Mouse (Mus musculus) heart, embryonic 14.5 days (tissue): ENCODE measurements around the gene Fam120a. TPM values are rescaled to one million over a fixed set of nuclear protein-coding genes. Genes with fewer than 3 reads are reported as not detected.

Source experiments
- ATAC-seq: fragments of 200-750 bp; cut with Nextera tagmentation; 2 replicates; pipeline ENCODE4 v1.8.0; 2017; ENCODE audit warnings: low read depth, moderate TSS enrichment; ENCODE audit not compliant: insufficient number of reproducible peaks, insufficient read depth, low FRiP score
- H3K27ac ChIP-seq, 2 experiments: fragments of 200-500 bp in 1 of 2; fragments of 300-500 bp in 1 of 2; sonication (generic) in 1 of 2; replicated peaks in 1 of 2; 2 replicates each; pipeline ENCODE4 v1.5.1; 2012 to 2014; ENCODE audit warnings: low read depth in 2 of 2, low read length in 2 of 2, control low read depth in 1 of 2, mild to moderate bottlenecking in 1 of 2, mixed read lengths in 1 of 2; ENCODE audit not compliant: control insufficient read depth in 1 of 2, insufficient read depth in 1 of 2
- H3K27me3 ChIP-seq: fragments of 300-500 bp; sonication (generic); 2 replicates; pipeline ENCODE4 v1.6.1; 2014; ENCODE audit warnings: mild to moderate bottlenecking, low read length, control low read depth; ENCODE audit not compliant: control insufficient read depth, insufficient read depth
- H3K36me3 ChIP-seq: fragments of 300-500 bp; sonication (generic); 2 replicates; pipeline ENCODE4 v1.6.1; 2014; ENCODE audit warnings: mild to moderate bottlenecking, control low read depth, low read length, mixed read lengths; ENCODE audit not compliant: control insufficient read depth, insufficient read depth
- H3K4me1 ChIP-seq, 2 experiments: fragments of 200-500 bp in 1 of 2; fragments of 300-500 bp in 1 of 2; sonication (generic) in 1 of 2; 2 replicates each; pipeline ENCODE4 v1.6.1; 2012 to 2014; ENCODE audit warnings: low read length in 2 of 2, control low read depth in 1 of 2, mixed read lengths in 1 of 2; ENCODE audit not compliant: control insufficient read depth in 2 of 2, insufficient read depth in 2 of 2
- H3K4me2 ChIP-seq: fragments of 300-500 bp; sonication (generic); 2 replicates; pipeline ENCODE4 v1.6.1; 2014; ENCODE audit warnings: mild to moderate bottlenecking, low read length
- H3K4me3 ChIP-seq, 2 experiments: fragments of 200-500 bp in 1 of 2; fragments of 300-500 bp in 1 of 2; sonication (generic) in 1 of 2; 2 replicates each; pipeline ENCODE4 v1.5.1; 2012 to 2014; ENCODE audit warnings: low read length in 2 of 2, mild to moderate bottlenecking in 2 of 2, control low read depth in 1 of 2, low read depth in 1 of 2, moderate library complexity in 1 of 2; ENCODE audit not compliant: control insufficient read depth in 1 of 2, insufficient read depth in 1 of 2
- H3K9ac ChIP-seq: fragments of 300-500 bp; sonication (generic); 2 replicates; pipeline ENCODE4 v1.6.1; 2014; ENCODE audit warnings: mild to moderate bottlenecking, low read length
- H3K9me3 ChIP-seq: fragments of 300-500 bp; sonication (generic); 2 replicates; pipeline ENCODE4 v1.6.1; 2016; ENCODE audit warnings: low read length, control low read depth; ENCODE audit not compliant: control insufficient read depth
- WGBS: fragments of 180-500 bp; shearing (Covaris S2); extraction: QIAGEN DNeasy Blood & Tissue Kit; methylation state at CpG from one replicate; pipeline ENCODE4 v1.1.7; 2014; 5-methylcytosine and 5-hydroxymethylcytosine counted together
- polyA plus RNA-seq: library from polyadenylated mRNA; unstranded; fragments of >200 nt; fragmentation: Nextera tagmentation; extraction: Ambion mirVana; gene quantifications from 2 replicates; pipeline ENCODE4 v1.2.1, GENCODE M21; 2014

The Fam120a gene
- polyA plus RNA-seq, 1 experiment from 2014 or later, result 29.7 TPM

- no peak overlapping the region for H3K9ac ChIP-seq
- no peaks in the 10 kb centered on the region for H3K27me3 ChIP-seq
- peaks cover 20% of the 10 kb centered on the region for H3K36me3 ChIP-seq
- ATAC-seq, result no peak
- H3K4me1 ChIP-seq, result peaks cover 3 to 17% of the 10 kb centered on the region in 2 experiments; a peak in 2 of 4 replicates
- 74% methylated on average over 4 of the region's 4 CpGs for WGBS
- H3K4me2 ChIP-seq, result no peak overlapping the region
- H3K9me3 ChIP-seq, result no peaks in the 10 kb centered on the region
- H3K27ac ChIP-seq, result no peak overlapping the region
- no peak overlapping the region for H3K4me3 ChIP-seq
Measured at GRCm38 (mm10) chr13:48974266-48974665, 6.4 kb upstream of the Fam120a start.

GRCm38 (mm10) chr13:48973231-48973630, 5.4 kb upstream of the Fam120a start:
- Histone ChIP-seq H3K27ac (no peak overlapping the region), H3K9me3 (no peaks in the 10 kb centered on the region), H3K4me2 (no peak overlapping the region), H3K36me3 (peaks cover 20% of the 10 kb centered on the region), H3K4me3 (no peak overlapping the region), H3K27me3 (no peaks in the 10 kb centered on the region), H3K4me1 (peaks cover 3 to 17% of the 10 kb centered on the region in 2 experiments; a peak in 2 of 4 replicates), H3K9ac (no peak overlapping the region)
- no peak for ATAC-seq
- WGBS, result 64% methylated on average over 5 of the region's 5 CpGs

GRCm38 (mm10) chr13:48971033-48971432, 3.2 kb upstream of the Fam120a start:
- H3K9me3 ChIP-seq, result no peaks in the 10 kb centered on the region
- WGBS, result 60% methylated on average over 5 of the region's 5 CpGs
- ATAC-seq, result no peak

GRCm38 (mm10) chr13:48970566-48970965, 2.7 kb upstream of the Fam120a start:
- peaks cover 6 to 24% of the 10 kb centered on the region in 2 experiments for H3K4me1 ChIP-seq
- H3K27ac ChIP-seq, result no peak overlapping the region
- WGBS, result 83% methylated on average over 13 of the region's 13 CpGs
- peaks cover 20% of the 10 kb centered on the region for H3K36me3 ChIP-seq
- H3K27me3 ChIP-seq, result no peaks in the 10 kb centered on the region
- H3K4me3 ChIP-seq, result no peak overlapping the region
- H3K9ac ChIP-seq, result no peak overlapping the region
- no peak overlapping the region for H3K4me2 ChIP-seq
- no peaks in the 10 kb centered on the region for H3K9me3 ChIP-seq
- no peak for ATAC-seq

More at GRCm38 (mm10) chr13:48971033-48971432, 3.2 kb upstream of the Fam120a start:
- H3K27me3 ChIP-seq, result no peaks in the 10 kb centered on the region
- peaks cover 3 to 20% of the 10 kb centered on the region in 2 experiments; a peak in 3 of 4 replicates for H3K4me1 ChIP-seq
- no peak overlapping the region for H3K4me2 ChIP-seq
- H3K36me3 ChIP-seq, result peaks cover 20% of the 10 kb centered on the region
- no peak overlapping the region for H3K4me3 ChIP-seq
- H3K9ac ChIP-seq, result no peak overlapping the region
- no peak overlapping the region for H3K27ac ChIP-seq

- H3K9me3 ChIP-seq, result no peaks in the 10 kb centered on the region
- peaks cover 27% of the 10 kb centered on the region for H3K36me3 ChIP-seq
- H3K27me3 ChIP-seq, result no peaks in the 10 kb centered on the region
- H3K9ac ChIP-seq, result peak overlapping the region; percentile 97
- H3K4me2 ChIP-seq, result peak overlapping the region; percentile 88
- H3K4me1 ChIP-seq, result peaks cover 11 to 42% of the 10 kb centered on the region in 2 experiments
- H3K4me3 ChIP-seq, result peak overlapping the region; percentile 84 to 93
- no peak for ATAC-seq
- H3K27ac ChIP-seq, result peak overlapping the region; percentile 94 to 99
- 9% methylated on average over 7 of the region's 7 CpGs for WGBS
Measured at GRCm38 (mm10) chr13:48968750-48969088, 902 bp upstream of the Fam120a start.

- Histone ChIP-seq H3K27me3 (no peaks in the 10 kb centered on the region), H3K9me3 (no peaks in the 10 kb centered on the region), H3K4me2 (peak overlapping the region; percentile 88), H3K4me3 (peak overlapping the region; percentile 84 to 93), H3K9ac (peak overlapping the region; percentile 97), H3K27ac (peak overlapping the region; percentile 91 to 99), H3K4me1 (peaks cover 14 to 51% of the 10 kb centered on the region in 2 experiments), H3K36me3 (peaks cover 27% of the 10 kb centered on the region)
- under 1% methylated on average over 49 of the region's 58 CpGs for WGBS
- peak; percentile 6; the same call in 1 of the 2 replicates for ATAC-seq
Measured at GRCm38 (mm10) chr13:48966851-48967821, 681 bp downstream of the Fam120a start.

DNA sequence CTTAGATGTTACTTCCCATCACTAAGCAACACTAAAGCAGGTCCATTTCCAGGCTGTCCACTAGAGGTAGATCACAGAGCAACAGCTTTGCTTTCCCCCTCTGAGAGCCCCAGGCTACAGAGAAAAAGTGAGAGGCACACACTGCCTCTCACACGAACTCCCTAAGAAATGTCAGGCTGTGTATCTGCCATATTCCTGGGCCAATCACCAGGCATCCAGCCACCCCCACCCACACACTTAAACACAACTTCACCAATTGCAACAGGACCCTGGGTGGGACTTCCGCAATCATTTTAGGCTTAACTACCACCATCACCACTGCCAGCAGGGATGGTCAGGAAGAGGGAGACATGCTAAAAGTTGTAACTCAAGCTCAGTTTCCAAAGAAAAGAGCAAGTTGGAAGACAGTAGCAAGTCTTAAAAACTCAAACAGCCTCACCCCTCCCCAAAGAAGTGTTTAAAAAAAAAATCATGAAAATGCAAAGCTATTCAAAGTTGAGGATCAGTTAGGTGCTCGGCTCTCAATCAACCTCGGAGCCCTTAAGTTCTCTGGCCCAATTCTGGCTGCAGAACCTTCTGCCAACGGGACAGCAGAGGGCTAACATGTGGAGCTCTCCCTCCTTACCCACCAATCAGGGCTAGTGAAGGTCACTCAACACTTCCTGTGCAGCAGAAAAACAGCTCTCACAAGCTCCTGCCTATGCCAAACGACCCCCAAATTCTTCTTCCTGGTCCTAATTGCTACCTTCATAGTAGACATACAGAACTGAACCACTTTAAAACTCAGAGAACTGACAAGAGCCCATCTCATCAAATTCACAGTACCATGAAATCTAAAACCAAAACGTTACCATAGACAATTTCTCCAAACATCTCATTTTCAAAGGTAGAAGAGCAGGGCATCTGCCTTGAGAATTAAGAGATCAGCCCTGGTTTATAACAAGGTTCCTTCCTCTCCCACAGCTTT, 2.0 kb downstream of the Fam120a start:
- WGBS, result 14% methylated on average over 7 of the region's 7 CpGs
- Histone ChIP-seq H3K4me3 (peak overlapping the region; percentile 84 to 93), H3K9me3 (no peaks in the 10 kb centered on the region), H3K27me3 (no peaks in the 10 kb centered on the region), H3K9ac (peak overlapping the region; percentile 97), H3K36me3 (peaks cover 16% of the 10 kb centered on the region), H3K4me2 (peak overlapping the region; percentile 88), H3K27ac (peak overlapping the region; percentile 91 to 99), H3K4me1 (peaks cover 14 to 58% of the 10 kb centered on the region in 2 experiments)
- ATAC-seq, result peak; percentile 44
